Mouse (Mus musculus) erythroblast, embryonic 14.5 days (primary cell): ENCODE measurements around the gene Kif6.

Experiments used
- GATA1 ChIP-seq: IDR thresholded peaks from 2 replicates; pipeline ENCODE4 v1.6.1; 2012; ENCODE audit warnings: low read length, inconsistent platforms, mixed read lengths
- TAL1 ChIP-seq: IDR thresholded peaks from 3 replicates; pipeline ENCODE4 v1.6.1; 2012; ENCODE audit warnings: low read length, inconsistent platforms, mixed read lengths

DNA sequence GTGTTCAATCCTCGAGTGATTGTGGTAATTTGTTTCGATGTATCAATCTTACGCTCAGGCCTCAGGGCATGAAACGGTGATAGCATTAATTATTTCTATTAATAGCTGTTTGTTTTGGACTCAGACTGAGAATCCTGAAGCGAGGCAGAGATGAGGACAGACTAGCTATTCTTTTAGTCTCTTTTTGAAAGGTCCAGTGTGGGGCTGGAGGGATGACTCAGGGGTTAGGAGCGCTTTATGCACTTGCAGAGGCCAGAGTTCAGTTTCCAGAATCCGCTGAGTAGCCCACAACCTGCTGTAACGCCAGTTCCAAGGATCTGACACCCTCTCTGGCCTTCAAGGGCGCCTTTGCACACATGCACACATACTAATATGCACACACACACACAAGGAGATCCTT, 9.6 kb downstream of the Kif6 start:
- TF ChIP-seq GATA1: no peak
- no peak for TF ChIP-seq TAL1
